Mouse (Mus musculus): ENCODE data around the gene Nusap1. TPM values are rescaled to one million over a fixed set of nuclear protein-coding genes. Genes with fewer than 3 reads are reported as not detected.
"Not testable (repeated sequence)": the region's sequence is repeated elsewhere in the genome, so short reads cannot be mapped to it uniquely, and the experiment has no call there.

The Nusap1 gene
- polyA plus RNA-seq, 1 experiment from 2014 or later = 73.8 TPM

- H3K36me3 ChIP-seq = peaks cover 78% of the 10 kb centered on the region
- 62% methylated on average over 3 of the region's 3 CpGs for WGBS
- H3K4me1 ChIP-seq; H3K4me2 ChIP-seq (replicated peaks); H3K27me3 ChIP-seq; H3K9ac ChIP-seq; H3K27ac ChIP-seq; H3K9me3 ChIP-seq; ATAC-seq (ENCODE audit: low FRiP score, low read depth); H3K4me3 ChIP-seq: not testable (repeated sequence)
These were observed 16.5 kb upstream of the Nusap1 start for GRCm38 (mm10) chr2:119601575-119601974.

- H3K9me3 ChIP-seq = no peaks in the 10 kb centered on the region
- no peak overlapping the region for H3K4me2 ChIP-seq (replicated peaks)
- no peak overlapping the region for H3K4me3 ChIP-seq
- no peak overlapping the region for H3K27ac ChIP-seq
- H3K4me1 ChIP-seq = no peaks in the 10 kb centered on the region
- no peak overlapping the region for H3K9ac ChIP-seq
- no peaks in the 10 kb centered on the region for H3K27me3 ChIP-seq
- 82% methylated on average over 1 of the region's 1 CpGs for WGBS
- no peak for ATAC-seq (ENCODE audit: low FRiP score, low read depth)
- H3K36me3 ChIP-seq = peaks cover 78% of the 10 kb centered on the region
These were observed 15.6 kb upstream of the Nusap1 start for GRCm38 (mm10) chr2:119602488-119602887.

- Histone ChIP-seq H3K9ac (no peak overlapping the region), H3K4me2 (replicated peaks) (no peak overlapping the region), H3K9me3 (no peaks in the 10 kb centered on the region), H3K4me1 (no peaks in the 10 kb centered on the region), H3K27me3 (no peaks in the 10 kb centered on the region), H3K27ac (no peak overlapping the region), H3K4me3 (no peak overlapping the region), H3K36me3 (peaks cover 78% of the 10 kb centered on the region)
- WGBS = 75% methylated on average over 2 of the region's 2 CpGs
- no peak for ATAC-seq (ENCODE audit: low FRiP score, low read depth)
These were observed 14.2 kb upstream of the Nusap1 start for GRCm38 (mm10) chr2:119603909-119604308.

GRCm38 (mm10) chr2:119605361-119605973 lies 12.6 kb upstream of the Nusap1 start:
- H3K4me3 ChIP-seq = no peak overlapping the region
- no peaks in the 10 kb centered on the region for H3K27me3 ChIP-seq
- no peaks in the 10 kb centered on the region for H3K4me1 ChIP-seq
- H3K9ac ChIP-seq = no peak overlapping the region
- H3K9me3 ChIP-seq = no peaks in the 10 kb centered on the region
- no peak overlapping the region for H3K27ac ChIP-seq
- no peak for ATAC-seq (ENCODE audit: low FRiP score, low read depth)
- WGBS = 92% methylated on average over 6 of the region's 6 CpGs
- peaks cover 81% of the 10 kb centered on the region for H3K36me3 ChIP-seq
- H3K4me2 ChIP-seq (replicated peaks) = no peak overlapping the region

- no peaks in the 10 kb centered on the region for H3K9me3 ChIP-seq
- WGBS = 95% methylated on average over 4 of the region's 4 CpGs
- H3K36me3 ChIP-seq = peaks cover 74% of the 10 kb centered on the region
- ATAC-seq (ENCODE audit: low FRiP score, low read depth) = no peak
- H3K27ac ChIP-seq = no peak overlapping the region
- no peaks in the 10 kb centered on the region for H3K27me3 ChIP-seq
- no peak overlapping the region for H3K4me3 ChIP-seq
- H3K4me1 ChIP-seq = no peaks in the 10 kb centered on the region
- no peak overlapping the region for H3K4me2 ChIP-seq (replicated peaks)
- no peak overlapping the region for H3K9ac ChIP-seq
These were observed 11.1 kb upstream of the Nusap1 start for GRCm38 (mm10) chr2:119607023-119607422.

GRCm38 (mm10) chr2:119617841-119618198 lies 278 bp upstream of the Nusap1 start:
- Histone ChIP-seq H3K4me1 (peaks cover 26% of the 10 kb centered on the region), H3K36me3 (no peaks in the 10 kb centered on the region), H3K4me3 (peak overlapping the region; percentile 79), H3K4me2 (replicated peaks) (peak overlapping the region; percentile 85), H3K27me3 (no peaks in the 10 kb centered on the region), H3K9me3 (no peaks in the 10 kb centered on the region), H3K27ac (no peak overlapping the region; the same call in 1 of the 2 replicates), H3K9ac (peak overlapping the region; percentile 75)
- ATAC-seq (ENCODE audit: low FRiP score, low read depth) = no peak
- under 1% methylated on average over 13 of the region's 13 CpGs for WGBS

GRCm38 (mm10) chr2:119619002-119619401 lies 904 bp downstream of the Nusap1 start:
- Histone ChIP-seq H3K9ac (peak overlapping the region; percentile 60), H3K4me1 (peaks cover 26% of the 10 kb centered on the region), H3K4me3 (peak overlapping the region; percentile 79), H3K27ac (peak overlapping the region; percentile 28; the same call in 1 of the 2 replicates), H3K4me2 (replicated peaks) (peak overlapping the region; percentile 85)
- H3K27me3 ChIP-seq; H3K9me3 ChIP-seq; ATAC-seq (ENCODE audit: low FRiP score, low read depth); H3K36me3 ChIP-seq: not testable (repeated sequence)
- 10% methylated on average over 6 of the region's 6 CpGs for WGBS

GRCm38 (mm10) chr2:119621302-119621701 lies 3.2 kb downstream of the Nusap1 start:
- Histone ChIP-seq H3K4me2 (replicated peaks) (peak overlapping the region; percentile 38), H3K4me1 (peaks cover 26% of the 10 kb centered on the region), H3K4me3 (no peak overlapping the region), H3K9me3 (no peaks in the 10 kb centered on the region), H3K36me3 (peaks cover 22% of the 10 kb centered on the region), H3K9ac (no peak overlapping the region), H3K27me3 (no peaks in the 10 kb centered on the region), H3K27ac (no peak overlapping the region)
- 93% methylated on average over 2 of the region's 2 CpGs for WGBS
- ATAC-seq (ENCODE audit: low FRiP score, low read depth) = no peak

GRCm38 (mm10) chr2:119636781-119637180 lies 18.7 kb downstream of the Nusap1 start:
- no peaks in the 10 kb centered on the region for H3K4me1 ChIP-seq
- peaks cover 87% of the 10 kb centered on the region for H3K36me3 ChIP-seq

GRCm38 (mm10) chr2:119641214-119641912 lies 23.3 kb downstream of the Nusap1 start:
- no peak overlapping the region for H3K4me2 ChIP-seq (replicated peaks)
- no peak overlapping the region for H3K4me3 ChIP-seq
- H3K27me3 ChIP-seq = no peaks in the 10 kb centered on the region
- WGBS = 97% methylated on average over 5 of the region's 5 CpGs
- no peaks in the 10 kb centered on the region for H3K4me1 ChIP-seq
- no peaks in the 10 kb centered on the region for H3K9me3 ChIP-seq
- no peak overlapping the region for H3K27ac ChIP-seq
- no peak overlapping the region for H3K9ac ChIP-seq
- no peak for ATAC-seq (ENCODE audit: low FRiP score, low read depth)
- peaks cover 88% of the 10 kb centered on the region for H3K36me3 ChIP-seq

More at GRCm38 (mm10) chr2:119636781-119637180, 18.7 kb downstream of the Nusap1 start:
- Histone ChIP-seq H3K27me3 (no peaks in the 10 kb centered on the region), H3K27ac (no peak overlapping the region), H3K4me3 (no peak overlapping the region), H3K9me3 (no peaks in the 10 kb centered on the region), H3K9ac (no peak overlapping the region), H3K4me2 (replicated peaks) (no peak overlapping the region)
- 73% methylated on average over 1 of the region's 1 CpGs for WGBS
- no peak for ATAC-seq (ENCODE audit: low FRiP score, low read depth)

GRCm38 (mm10) chr2:119644254-119644653 lies 26.2 kb downstream of the Nusap1 start:
- Histone ChIP-seq H3K4me1 (no peaks in the 10 kb centered on the region), H3K4me3 (no peak overlapping the region), H3K27ac (no peak overlapping the region), H3K27me3 (no peaks in the 10 kb centered on the region), H3K4me2 (replicated peaks) (no peak overlapping the region), H3K9me3 (no peaks in the 10 kb centered on the region), H3K36me3 (peaks cover 86% of the 10 kb centered on the region), H3K9ac (no peak overlapping the region)
- WGBS = 93% methylated on average over 5 of the region's 5 CpGs
- no peak for ATAC-seq (ENCODE audit: low FRiP score, low read depth)

GRCm38 (mm10) chr2:119662220-119663182 lies 44.4 kb downstream of the Nusap1 start, which contains the start of gene Ndufaf1:
Gene Ndufaf1, minus strand, starts transcription at chr2:119662827.
- Histone ChIP-seq H3K4me2 (replicated peaks) (peak within 1 kb of the TSS; percentile 80), H3K27ac (no peak within 1 kb of the TSS), H3K4me1 (peaks cover 8% of the 10 kb centered on the region; the same call in 1 of the 2 replicates), H3K36me3 (peaks cover 27% of the 10 kb centered on the region), H3K4me3 (peak within 1 kb of the TSS; percentile 76), H3K9me3 (no peaks in the 10 kb centered on the region), H3K9ac (peak within 1 kb of the TSS; percentile 81), H3K27me3 (no peaks in the 10 kb centered on the region)
- ATAC-seq (ENCODE audit: low FRiP score, low read depth) = peak; percentile 89
- 2% methylated on average over 44 of the region's 44 CpGs for WGBS

Measured in limb, embryonic 13.5 days (tissue).